Mouse (Mus musculus): ENCODE measurements around the gene Kdsr. TPM values are rescaled to one million over a fixed set of nuclear protein-coding genes. Genes with fewer than 3 reads are reported as not detected.

The Kdsr gene
- polyA plus RNA-seq, 1 experiment from 2014 or later: 21.7 TPM

DNA sequence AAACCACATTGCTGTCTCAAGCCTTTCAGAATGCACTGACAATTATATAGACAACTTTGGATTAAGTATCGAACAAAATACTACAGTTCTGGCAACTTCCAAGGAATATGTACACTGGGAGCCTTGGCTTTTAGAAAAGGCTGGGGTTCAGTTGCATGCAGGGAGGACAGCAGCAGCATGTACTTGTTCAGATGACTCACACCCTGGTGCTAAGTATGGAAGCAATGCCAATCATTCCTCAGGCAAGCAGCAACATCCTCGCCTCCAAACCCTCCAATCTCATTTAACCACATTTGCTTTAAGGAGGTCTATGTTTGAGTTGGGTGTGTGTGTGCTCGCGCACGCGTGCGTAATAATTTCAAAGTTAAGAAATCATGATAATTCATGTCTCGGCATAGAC is 6.2 kb upstream of the Kdsr start:
- ATAC-seq (no peak), DNase-seq (ENCODE audit: low read depth, low spot score) (no peak)
- ChIA-PET POLR2A (no interaction called here), CTCF (interaction anchor here (0.7 to 1.0 kb wide), 2 partner anchors 9 to 11 kb away, joined by 3 read pairs; no protein-coding TSS in a partner anchor)
- H3K27me3 ChIP-seq: no peaks in the 10 kb centered on the region
- in situ Hi-C loops (cut with MboI; ENCODE audit: low pct_unique_long_range_greater_than_20kb): loop anchor here (25.0 kb wide), 1 partner anchor 1053 kb away; no protein-coding TSS in a partner anchor
- TF ChIP-seq CTCF (IDR thresholded peaks at IDR 0.05): no peak

DNA sequence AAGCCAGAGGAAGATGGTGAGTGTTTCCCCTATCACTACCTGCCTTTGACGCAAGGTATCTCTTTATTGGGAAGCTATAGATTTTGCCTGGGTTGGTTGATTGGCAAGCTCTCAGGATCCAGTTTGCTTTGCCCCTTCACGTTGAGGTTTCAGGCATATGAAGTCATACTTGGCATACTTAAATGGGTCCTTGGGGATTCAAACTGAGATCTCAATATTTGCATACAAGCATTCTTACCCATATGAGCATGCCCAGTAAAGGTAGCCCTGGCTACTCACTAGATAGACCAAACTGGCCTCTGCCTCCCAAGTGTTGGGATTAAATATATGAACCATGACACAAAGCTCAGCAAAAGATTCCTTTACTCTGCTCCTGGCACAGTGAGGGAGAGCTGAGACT is 5.3 kb upstream of the Kdsr start:
- no peak for TF ChIP-seq CTCF (IDR thresholded peaks at IDR 0.05)
- no peak for DNase-seq (ENCODE audit: low read depth, low spot score)
- in situ Hi-C loops (cut with MboI; ENCODE audit: low pct_unique_long_range_greater_than_20kb): loop anchor here (25.0 kb wide), 1 partner anchor 1053 kb away; no protein-coding TSS in a partner anchor
- ChIA-PET POLR2A (interaction anchor here (0.6 kb wide), 1 partner anchor 21 kb away, joined by 3 read pairs; no protein-coding TSS in a partner anchor), CTCF (interaction anchor here (0.7 to 1.2 kb wide), 3 partner anchors 9 to 12 kb away, joined by 3 read pairs; no protein-coding TSS in a partner anchor)
- H3K27me3 ChIP-seq: no peaks in the 10 kb centered on the region
- ATAC-seq: no peak

DNA sequence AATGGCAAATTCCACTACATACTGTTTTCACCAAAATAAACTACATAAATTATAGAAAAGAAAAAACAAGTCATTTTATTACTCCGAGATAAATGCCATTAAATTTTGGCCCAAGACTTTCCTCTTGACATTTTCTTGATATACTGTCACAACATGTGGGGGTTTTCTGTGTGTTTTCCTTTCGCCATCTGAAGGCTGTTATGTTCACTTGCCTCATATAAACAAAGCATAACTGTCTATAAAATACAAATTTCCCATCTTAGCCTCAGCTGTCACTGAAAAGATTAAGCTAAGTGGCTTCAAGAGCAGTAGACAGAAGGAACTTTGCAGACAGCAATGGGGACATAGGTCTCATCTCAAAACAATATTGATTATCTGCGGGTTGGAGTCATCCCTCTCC is 4.8 kb upstream of the Kdsr start:
- no peaks in the 10 kb centered on the region for H3K27me3 ChIP-seq
- POLR2A ChIA-PET: no interaction called here
- DNase-seq (ENCODE audit: low read depth, low spot score) (no peak), ATAC-seq (no peak)
- CTCF ChIA-PET: interaction anchor here (1.2 kb wide), 1 partner anchor 8 kb away, joined by 3 read pairs; no protein-coding TSS in a partner anchor
- in situ Hi-C loops (cut with MboI; ENCODE audit: low pct_unique_long_range_greater_than_20kb): loop anchor here (25.0 kb wide), 1 partner anchor 1052 kb away; no protein-coding TSS in a partner anchor
- no peak for TF ChIP-seq CTCF (IDR thresholded peaks at IDR 0.05)

DNA sequence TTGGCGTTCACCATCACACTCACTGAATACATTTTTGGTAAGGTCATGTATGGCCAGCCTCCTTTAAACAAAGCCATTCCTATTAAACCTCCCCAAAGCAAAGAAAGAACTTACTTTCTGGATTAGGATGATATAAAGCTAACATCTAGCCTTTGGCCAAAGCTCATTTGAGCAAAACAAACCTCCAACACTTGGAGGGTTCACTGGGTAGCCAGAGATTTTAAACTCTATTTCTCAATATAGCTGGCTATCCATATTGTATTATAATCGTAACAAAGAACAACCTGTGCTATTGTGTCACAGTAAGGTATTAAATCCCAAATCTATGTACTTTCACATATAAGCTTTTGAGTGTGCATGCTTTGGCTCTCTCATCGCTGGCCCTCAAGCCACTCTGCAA is 1.2 kb upstream of the Kdsr start:
- in situ Hi-C loops (cut with MboI; ENCODE audit: low pct_unique_long_range_greater_than_20kb): loop anchor here (25.0 kb wide), 1 partner anchor 1048 kb away; no protein-coding TSS in a partner anchor
- no peak for ATAC-seq
- no peak for TF ChIP-seq CTCF (IDR thresholded peaks at IDR 0.05)

DNA sequence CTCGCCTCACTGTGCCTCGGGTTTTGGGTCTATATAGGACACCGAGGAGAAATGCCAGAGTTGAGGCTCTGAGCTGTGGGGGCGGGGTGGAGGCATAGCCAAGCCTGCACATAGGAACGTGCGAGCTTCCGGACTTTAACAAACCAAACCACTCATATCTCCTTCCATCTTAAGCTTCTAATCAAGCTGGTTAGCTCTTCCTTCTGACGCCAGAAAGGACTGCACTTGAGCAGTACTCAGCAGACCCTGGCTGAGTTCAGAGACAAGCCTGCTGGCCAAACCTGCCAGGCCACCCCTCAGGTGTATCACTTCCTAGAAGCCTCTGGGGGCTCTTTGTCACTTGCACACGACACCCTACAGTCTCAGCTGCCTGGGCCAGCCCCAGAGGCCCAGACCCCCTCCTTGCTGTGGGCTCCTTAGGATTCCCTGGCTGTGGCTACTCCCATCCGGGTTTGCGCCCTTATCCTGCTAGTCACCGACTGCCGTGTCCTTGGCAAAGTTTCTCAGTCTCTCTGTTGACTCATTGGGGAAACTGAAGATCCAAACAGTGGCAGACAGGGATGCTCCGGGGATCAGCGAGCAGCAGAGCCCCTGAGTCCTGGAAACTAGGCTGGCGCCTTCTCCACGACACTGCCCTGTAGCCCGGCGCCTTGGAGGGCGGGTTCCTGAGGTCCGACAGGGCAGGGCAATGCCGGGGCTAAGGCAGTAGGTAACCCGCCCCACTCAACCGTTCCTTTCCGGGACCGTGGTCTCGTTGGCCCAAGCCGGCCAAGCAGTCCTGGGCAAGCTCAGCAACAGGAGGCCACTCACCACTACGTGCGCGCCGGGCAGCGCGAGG is 574 bp downstream of the Kdsr start:
- DNase-seq (ENCODE audit: low read depth, low spot score) (no peak), ATAC-seq (peak; percentile 46)
- ChIA-PET CTCF (no interaction called here), POLR2A (no interaction called here)
- no peaks in the 10 kb centered on the region for H3K27me3 ChIP-seq
- no peak for TF ChIP-seq CTCF (IDR thresholded peaks at IDR 0.05)
- in situ Hi-C loops (cut with MboI; ENCODE audit: low pct_unique_long_range_greater_than_20kb): loop anchor here (25.0 kb wide), 1 partner anchor 1047 kb away; no protein-coding TSS in a partner anchor

More for the DNA sequence above, 1.2 kb upstream of the Kdsr start:
- DNase-seq (ENCODE audit: low read depth, low spot score): no peak
- ChIA-PET CTCF (interaction anchor here (1.0 to 1.6 kb wide), 5 partner anchors 9 to 336 kb away, joined by 3 to 6 read pairs (median 5); no protein-coding TSS in a partner anchor), POLR2A (interaction anchor here (1.0 kb wide), 1 partner anchor 9 kb away, joined by 3 read pairs; no protein-coding TSS in a partner anchor)
- H3K27me3 ChIP-seq: no peaks in the 10 kb centered on the region

DNA sequence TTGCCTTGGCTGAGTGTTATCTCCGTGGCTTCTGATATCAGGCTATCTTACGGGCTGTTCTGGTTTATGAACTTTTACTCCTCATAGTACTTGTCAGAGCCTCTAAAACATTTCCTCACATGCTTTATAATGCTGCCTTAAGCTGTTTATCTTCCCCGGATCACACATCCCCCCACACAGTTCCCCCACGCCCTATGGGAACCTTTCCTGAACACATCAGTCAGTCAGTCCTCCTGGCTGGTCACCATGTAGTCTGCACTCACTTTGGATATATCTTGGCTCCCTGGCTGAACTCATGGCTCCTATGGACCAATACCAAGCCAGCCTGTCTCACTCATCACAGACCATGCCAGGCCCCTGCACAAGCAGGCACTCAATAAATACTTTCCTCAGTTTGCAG is 2.9 kb downstream of the Kdsr start:
- CTCF ChIA-PET: interaction anchor here (1.1 kb wide), 1 partner anchor 8 kb away, joined by 3 read pairs; no protein-coding TSS in a partner anchor
- TF ChIP-seq CTCF (IDR thresholded peaks at IDR 0.05): no peak
- H3K27me3 ChIP-seq: no peaks in the 10 kb centered on the region
- no peak for DNase-seq (ENCODE audit: low read depth, low spot score)
- no peak for ATAC-seq
- POLR2A ChIA-PET: interaction anchor here (0.6 kb wide), 1 partner anchor 32 kb away, joined by 3 read pairs; no protein-coding TSS in a partner anchor
- in situ Hi-C loops (cut with MboI; ENCODE audit: low pct_unique_long_range_greater_than_20kb): loop anchor here (25.0 kb wide), 1 partner anchor 1044 kb away; no protein-coding TSS in a partner anchor

DNA sequence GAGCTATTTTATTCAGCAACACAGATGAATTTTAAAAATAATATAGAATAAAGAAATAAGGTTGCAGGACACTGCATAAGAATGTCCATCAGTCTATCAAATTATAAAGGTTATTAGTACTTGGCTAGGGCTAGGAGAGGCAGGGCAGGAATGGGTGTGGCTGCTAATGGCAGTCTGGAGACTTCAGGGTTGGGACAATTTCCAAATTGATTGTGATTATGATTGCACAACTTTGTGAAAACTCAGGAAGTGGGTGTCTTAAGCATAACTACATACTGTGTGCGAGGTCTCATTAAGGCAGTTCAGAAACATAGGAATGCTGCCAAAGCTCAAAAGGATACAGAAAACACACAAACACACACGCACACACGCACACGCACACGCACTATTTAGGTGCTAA is 7.5 kb downstream of the Kdsr start:
- ChIA-PET CTCF (interaction anchor here (1.0 to 1.6 kb wide), 3 partner anchors 9 to 17 kb away, joined by 3 to 6 read pairs (median 4); no protein-coding TSS in a partner anchor), POLR2A (no interaction called here)
- no peaks in the 10 kb centered on the region for H3K27me3 ChIP-seq
- in situ Hi-C loops (cut with MboI; ENCODE audit: low pct_unique_long_range_greater_than_20kb): loop anchor here (25.0 kb wide), 1 partner anchor 1040 kb away; no protein-coding TSS in a partner anchor
- no peak for ATAC-seq
- no peak for DNase-seq (ENCODE audit: low read depth, low spot score)
- TF ChIP-seq CTCF (IDR thresholded peaks at IDR 0.05): no peak

DNA sequence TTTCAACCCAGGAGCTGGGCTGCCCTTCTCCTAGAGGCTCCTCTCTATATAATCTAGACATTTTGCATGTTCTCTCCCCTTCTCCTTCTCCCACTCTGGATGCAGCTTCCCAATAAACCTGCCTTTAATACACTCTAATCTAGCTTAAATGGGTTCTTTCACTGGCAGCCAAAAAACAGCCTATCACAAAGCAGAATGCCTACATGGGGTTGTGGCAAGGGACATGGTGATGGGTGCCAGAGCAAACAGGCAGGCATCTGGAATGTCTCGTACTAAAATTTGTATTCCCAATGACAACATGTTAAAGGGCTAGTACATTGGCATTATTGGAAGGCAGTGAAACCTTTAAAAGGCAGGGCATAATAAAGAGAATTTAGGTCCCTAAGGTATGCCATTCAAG is 8.9 kb downstream of the Kdsr start:
- ATAC-seq (no peak), DNase-seq (ENCODE audit: low read depth, low spot score) (no peak)
- no peak for TF ChIP-seq CTCF (IDR thresholded peaks at IDR 0.05)
- H3K27me3 ChIP-seq: no peaks in the 10 kb centered on the region
- ChIA-PET POLR2A (no interaction called here), CTCF (interaction anchor here (1.4 to 1.6 kb wide), 2 partner anchors 12 to 16 kb away, joined by 4 to 6 read pairs; no protein-coding TSS in a partner anchor)
- in situ Hi-C loops (cut with MboI; ENCODE audit: low pct_unique_long_range_greater_than_20kb): loop anchor here (25.0 kb wide), 1 partner anchor 1038 kb away; no protein-coding TSS in a partner anchor

DNA sequence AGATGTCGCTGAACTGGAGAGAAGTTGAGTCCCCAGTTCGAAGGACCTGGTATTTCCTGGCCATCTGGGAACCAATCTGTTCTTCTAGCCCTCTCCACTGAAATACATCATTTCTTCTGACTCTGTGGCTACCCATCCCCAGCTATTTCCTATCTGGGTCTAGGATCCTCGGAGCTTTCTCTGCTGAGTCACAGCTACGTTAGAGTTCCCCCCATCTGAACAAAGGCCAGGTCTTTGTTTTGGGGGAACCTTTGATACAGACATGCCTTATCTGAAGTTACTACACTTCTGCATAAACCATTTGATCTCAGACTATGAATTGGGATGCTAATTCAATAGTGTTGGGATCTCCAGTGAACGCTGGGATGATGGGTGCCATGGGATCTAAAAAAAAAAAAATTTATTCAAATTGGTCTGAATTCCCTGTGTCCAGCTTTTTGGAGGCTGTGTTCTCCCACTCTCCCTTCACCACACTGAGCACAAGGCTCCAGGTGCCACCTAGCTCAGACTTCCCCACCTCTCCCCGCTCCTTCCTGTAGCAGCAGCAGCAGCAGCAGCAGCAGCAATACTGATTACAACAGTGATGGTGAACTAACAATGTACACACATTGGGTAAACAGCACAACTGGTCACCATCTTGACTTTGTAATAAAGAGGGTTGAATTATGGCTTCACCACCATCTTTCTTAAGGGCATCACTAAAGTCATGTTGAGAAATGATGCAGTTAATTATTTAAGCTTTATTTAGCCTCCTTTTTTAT is 10.8 kb downstream of the Kdsr start:
- ATAC-seq (no peak), DNase-seq (ENCODE audit: low read depth, low spot score) (no peak)
- in situ Hi-C loops (cut with MboI; ENCODE audit: low pct_unique_long_range_greater_than_20kb): no loop called here
- no peaks in the 10 kb centered on the region for H3K27me3 ChIP-seq
- ChIA-PET POLR2A (no interaction called here), CTCF (interaction anchor here (1.5 to 2.3 kb wide), 2 partner anchors 11 to 323 kb away, joined by 5 read pairs; partner anchors contain the start of gene Kdsr)
- TF ChIP-seq CTCF (IDR thresholded peaks at IDR 0.05): no peak

DNA sequence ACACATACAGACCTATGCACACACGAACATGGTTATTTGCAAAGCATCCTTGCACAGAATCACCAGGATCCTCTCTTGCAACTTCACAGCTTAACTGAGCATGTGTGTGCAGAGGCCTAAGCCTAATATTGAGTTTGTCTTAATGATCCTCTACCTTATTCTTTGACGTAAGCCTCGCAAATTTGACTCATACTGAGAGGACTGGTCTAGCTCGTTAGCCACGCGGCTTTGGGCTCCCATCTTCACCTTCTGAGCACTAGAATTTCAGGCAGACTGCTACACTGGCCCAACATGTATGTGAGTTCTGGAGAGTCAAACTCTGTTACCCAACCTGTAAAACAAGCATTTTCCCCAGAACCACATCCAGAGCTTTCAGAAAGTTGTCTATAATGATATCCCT is 16.5 kb downstream of the Kdsr start:
- POLR2A ChIA-PET: no interaction called here
- in situ Hi-C loops (cut with MboI; ENCODE audit: low pct_unique_long_range_greater_than_20kb): no loop called here
- ATAC-seq (no peak), DNase-seq (ENCODE audit: low read depth, low spot score) (no peak)
- CTCF ChIA-PET: interaction anchor here (0.9 to 1.0 kb wide), 2 partner anchors 9 to 231 kb away, joined by 3 to 4 read pairs; no protein-coding TSS in a partner anchor
- no peak for TF ChIP-seq CTCF (IDR thresholded peaks at IDR 0.05)
- H3K27me3 ChIP-seq: no peaks in the 10 kb centered on the region
